Mouse (Mus musculus) brain, embryonic 14.5 days (tissue): Measurements from ENCODE around the gene Psma5.

Source experiments
- CTCF ChIP-seq: fragments of 200-500 bp; IDR thresholded peaks from 2 replicates; pipeline ENCODE4 v1.5.1; 2012; ENCODE audit warnings: inconsistent platforms, mild to moderate bottlenecking, moderate library complexity, borderline replicate concordance; ENCODE audit not compliant: insufficient read depth, insufficient read length; ENCODE audit errors: extremely low read depth
- POLR2A ChIP-seq: fragments of 200-500 bp; IDR thresholded peaks from 2 replicates; pipeline ENCODE4 v1.6.1; 2012; ENCODE audit warnings: mild to moderate bottlenecking, inconsistent platforms, borderline replicate concordance; ENCODE audit not compliant: poor library complexity, insufficient read depth, insufficient read length, severe bottlenecking; ENCODE audit errors: extremely low read depth

DNA sequence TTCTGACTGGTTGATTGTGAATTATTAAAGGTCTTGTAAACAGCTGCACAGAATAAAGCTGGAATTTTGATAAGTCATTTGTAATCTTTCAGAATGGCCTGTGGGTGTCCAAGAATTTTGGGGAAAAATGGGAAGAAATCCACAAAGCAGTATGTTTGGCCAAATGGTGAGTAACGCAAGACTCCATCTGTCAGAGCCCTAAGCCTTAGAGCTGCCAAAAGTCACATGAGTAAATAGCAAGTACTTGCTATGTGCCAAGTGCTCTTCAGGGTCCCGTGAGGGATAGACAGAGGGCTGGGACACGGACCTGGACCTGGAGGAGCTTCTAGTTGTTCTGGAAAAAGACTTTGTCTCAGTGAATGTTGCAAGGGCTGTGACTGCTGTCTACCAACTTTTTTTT is 71.2 kb downstream of the Psma5 start:
- no peak for TF ChIP-seq CTCF
- TF ChIP-seq POLR2A, result no peak
